Mouse (Mus musculus): Measurements from ENCODE around the gene Dhx16. TPM values are rescaled to one million over a fixed set of nuclear protein-coding genes. Genes with fewer than 3 reads are reported as not detected.

Dhx16 gene
- polyA plus RNA-seq, 1 experiment from 2014 or later = 22.0 TPM

DNA sequence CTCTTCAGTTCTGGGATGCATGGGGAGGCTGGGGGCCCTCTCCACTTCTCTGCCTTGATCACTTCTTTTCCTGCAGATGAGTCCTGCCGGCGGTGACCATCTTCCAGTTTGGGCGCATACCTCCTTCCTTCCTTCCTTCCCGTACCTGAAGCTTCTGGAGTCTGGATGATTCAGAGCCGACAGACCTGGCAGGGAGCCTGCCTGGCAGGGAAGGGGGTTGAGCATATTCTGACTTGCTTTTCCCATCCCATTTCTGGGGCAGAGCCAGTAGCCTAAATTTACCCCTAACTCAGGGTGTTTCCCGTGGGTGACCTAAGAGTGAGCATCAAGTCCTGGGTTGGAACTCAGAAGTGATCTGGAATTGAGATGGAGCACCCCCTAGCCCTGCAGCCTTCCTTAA lies 4.9 kb upstream of the Dhx16 start:
- ATAC-seq (ENCODE audit: insufficient number of reproducible peaks, insufficient read depth, low FRiP score, low read depth) = no peak
- Histone ChIP-seq H3K9me3 (ENCODE audit: control insufficient read depth, low read length) (peaks cover 3% of the 10 kb centered on the region; the same call in 1 of the 2 replicates), H3K36me3 (ENCODE audit: control insufficient read depth, insufficient read depth, low read length) (peaks cover 55% of the 10 kb centered on the region), H3K9ac (ENCODE audit: low read length) (no peak overlapping the region), H3K4me1 (ENCODE audit: control insufficient read depth in 2 of 2, insufficient read depth in 2 of 2, low read length in 2 of 2) (peaks cover 6 to 29% of the 10 kb centered on the region in 2 experiments; a peak in 3 of 4 replicates), H3K4me2 (ENCODE audit: low read length) (no peak overlapping the region), H3K27ac (replicated peaks in 1 of 2; ENCODE audit: control insufficient read depth in 1 of 2, insufficient read depth in 1 of 2, low read depth in 2 of 2, low read length in 2 of 2) (no peak overlapping the region), H3K27me3 (ENCODE audit: control insufficient read depth, insufficient read depth, low read length) (no peaks in the 10 kb centered on the region), H3K4me3 (ENCODE audit: control insufficient read depth in 1 of 2, insufficient read depth in 1 of 2, low read depth in 1 of 2, low read length in 2 of 2) (no peak overlapping the region)
- WGBS = 84% methylated on average over 6 of the region's 6 CpGs

DNA sequence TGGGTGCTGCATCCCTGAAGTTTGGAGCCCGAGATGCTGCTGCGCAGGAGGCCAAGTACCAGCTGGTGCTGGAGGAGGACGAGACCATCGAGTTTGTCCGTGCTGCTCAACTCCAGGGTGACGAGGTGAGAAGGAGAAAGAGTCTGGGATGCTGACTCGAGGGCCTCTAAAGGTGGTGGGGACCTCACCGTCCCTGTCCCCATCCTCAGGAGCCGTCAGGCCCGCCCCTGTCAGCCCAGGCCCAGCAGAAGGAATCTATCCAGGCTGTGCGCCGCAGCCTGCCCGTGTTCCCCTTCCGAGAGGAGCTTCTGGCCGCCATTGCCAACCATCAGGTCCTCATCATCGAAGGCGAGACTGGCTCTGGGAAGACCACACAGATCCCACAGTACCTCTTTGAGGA lies 3.3 kb downstream of the Dhx16 start:
- Histone ChIP-seq H3K4me2 (ENCODE audit: low read length) (no peak overlapping the region), H3K4me1 (ENCODE audit: control insufficient read depth in 2 of 2, insufficient read depth in 2 of 2, low read length in 2 of 2) (peaks cover 0 to 7% of the 10 kb centered on the region in 2 experiments; a peak in 3 of 4 replicates), H3K9me3 (ENCODE audit: control insufficient read depth, low read length) (no peaks in the 10 kb centered on the region), H3K36me3 (ENCODE audit: control insufficient read depth, insufficient read depth, low read length) (peaks cover 66% of the 10 kb centered on the region), H3K4me3 (ENCODE audit: control insufficient read depth in 1 of 2, insufficient read depth in 1 of 2, low read depth in 1 of 2, low read length in 2 of 2) (no peak overlapping the region), H3K9ac (ENCODE audit: low read length) (no peak overlapping the region), H3K27ac (replicated peaks in 1 of 2; ENCODE audit: control insufficient read depth in 1 of 2, insufficient read depth in 1 of 2, low read depth in 2 of 2, low read length in 2 of 2) (no peak overlapping the region), H3K27me3 (ENCODE audit: control insufficient read depth, insufficient read depth, low read length) (no peaks in the 10 kb centered on the region)
- no peak for ATAC-seq (ENCODE audit: insufficient number of reproducible peaks, insufficient read depth, low FRiP score, low read depth)
- WGBS = 88% methylated on average over 17 of the region's 17 CpGs

DNA sequence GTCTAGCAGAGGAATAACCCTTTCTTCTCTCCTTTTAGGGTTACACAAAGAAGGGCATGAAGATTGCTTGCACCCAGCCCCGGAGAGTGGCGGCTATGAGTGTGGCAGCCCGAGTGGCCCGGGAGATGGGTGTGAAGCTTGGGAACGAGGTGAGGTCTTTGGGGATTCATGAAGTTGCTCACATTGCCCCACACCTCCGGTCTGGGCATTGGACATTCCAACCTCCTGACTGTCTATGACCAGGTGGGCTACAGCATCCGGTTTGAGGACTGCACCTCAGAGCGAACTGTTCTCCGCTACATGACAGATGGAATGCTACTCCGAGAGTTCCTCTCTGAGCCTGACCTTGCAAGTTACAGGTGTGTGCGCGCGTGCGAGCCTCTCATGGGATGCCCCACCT lies 4.2 kb downstream of the Dhx16 start:
- WGBS = 94% methylated on average over 14 of the region's 14 CpGs
- H3K27me3 ChIP-seq (ENCODE audit: control insufficient read depth, insufficient read depth, low read length) = no peaks in the 10 kb centered on the region
- no peak overlapping the region for H3K4me2 ChIP-seq (ENCODE audit: low read length)
- peaks cover 74% of the 10 kb centered on the region for H3K36me3 ChIP-seq (ENCODE audit: control insufficient read depth, insufficient read depth, low read length)
- no peak overlapping the region for H3K9ac ChIP-seq (ENCODE audit: low read length)
- H3K4me3 ChIP-seq (ENCODE audit: control insufficient read depth in 1 of 2, insufficient read depth in 1 of 2, low read depth in 1 of 2, low read length in 2 of 2) = no peak overlapping the region
- no peak for ATAC-seq (ENCODE audit: insufficient number of reproducible peaks, insufficient read depth, low FRiP score, low read depth)
- H3K9me3 ChIP-seq (ENCODE audit: control insufficient read depth, low read length) = no peaks in the 10 kb centered on the region
- no peak overlapping the region for H3K27ac ChIP-seq (replicated peaks in 1 of 2; ENCODE audit: control insufficient read depth in 1 of 2, insufficient read depth in 1 of 2, low read depth in 2 of 2, low read length in 2 of 2)
- peaks cover 0 to 7% of the 10 kb centered on the region in 2 experiments; a peak in 3 of 4 replicates for H3K4me1 ChIP-seq (ENCODE audit: control insufficient read depth in 2 of 2, insufficient read depth in 2 of 2, low read length in 2 of 2)

DNA sequence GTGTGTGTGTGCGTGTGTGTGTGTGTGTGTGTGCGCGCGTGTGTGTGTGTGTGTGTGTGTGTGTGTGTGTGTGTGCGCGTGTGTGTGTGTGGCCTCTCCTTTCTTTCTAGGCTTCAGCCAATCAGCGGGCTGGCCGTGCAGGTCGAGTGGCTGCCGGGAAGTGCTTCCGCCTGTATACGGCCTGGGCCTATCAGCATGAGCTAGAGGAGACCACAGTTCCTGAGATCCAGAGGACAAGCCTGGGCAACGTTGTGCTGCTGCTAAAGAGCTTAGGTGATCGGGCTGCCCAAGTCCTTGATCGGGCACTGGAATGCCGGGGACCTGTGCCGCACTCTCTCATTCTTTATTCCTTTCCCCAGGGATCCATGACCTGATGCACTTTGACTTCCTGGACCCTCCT lies 8.1 kb downstream of the Dhx16 start:
- WGBS = 64% methylated on average over 16 of the region's 17 CpGs
- Histone ChIP-seq H3K4me3 (ENCODE audit: control insufficient read depth in 1 of 2, insufficient read depth in 1 of 2, low read depth in 1 of 2, low read length in 2 of 2) (no peak overlapping the region), H3K4me2 (ENCODE audit: low read length) (no peak overlapping the region), H3K9me3 (ENCODE audit: control insufficient read depth, low read length) (no peaks in the 10 kb centered on the region), H3K4me1 (ENCODE audit: control insufficient read depth in 2 of 2, insufficient read depth in 2 of 2, low read length in 2 of 2) (no peaks in the 10 kb centered on the region), H3K9ac (ENCODE audit: low read length) (no peak overlapping the region), H3K27ac (replicated peaks in 1 of 2; ENCODE audit: control insufficient read depth in 1 of 2, insufficient read depth in 1 of 2, low read depth in 2 of 2, low read length in 2 of 2) (no peak overlapping the region), H3K27me3 (ENCODE audit: control insufficient read depth, insufficient read depth, low read length) (no peaks in the 10 kb centered on the region), H3K36me3 (ENCODE audit: control insufficient read depth, insufficient read depth, low read length) (peaks cover 100% of the 10 kb centered on the region)
- no peak for ATAC-seq (ENCODE audit: insufficient number of reproducible peaks, insufficient read depth, low FRiP score, low read depth)

DNA sequence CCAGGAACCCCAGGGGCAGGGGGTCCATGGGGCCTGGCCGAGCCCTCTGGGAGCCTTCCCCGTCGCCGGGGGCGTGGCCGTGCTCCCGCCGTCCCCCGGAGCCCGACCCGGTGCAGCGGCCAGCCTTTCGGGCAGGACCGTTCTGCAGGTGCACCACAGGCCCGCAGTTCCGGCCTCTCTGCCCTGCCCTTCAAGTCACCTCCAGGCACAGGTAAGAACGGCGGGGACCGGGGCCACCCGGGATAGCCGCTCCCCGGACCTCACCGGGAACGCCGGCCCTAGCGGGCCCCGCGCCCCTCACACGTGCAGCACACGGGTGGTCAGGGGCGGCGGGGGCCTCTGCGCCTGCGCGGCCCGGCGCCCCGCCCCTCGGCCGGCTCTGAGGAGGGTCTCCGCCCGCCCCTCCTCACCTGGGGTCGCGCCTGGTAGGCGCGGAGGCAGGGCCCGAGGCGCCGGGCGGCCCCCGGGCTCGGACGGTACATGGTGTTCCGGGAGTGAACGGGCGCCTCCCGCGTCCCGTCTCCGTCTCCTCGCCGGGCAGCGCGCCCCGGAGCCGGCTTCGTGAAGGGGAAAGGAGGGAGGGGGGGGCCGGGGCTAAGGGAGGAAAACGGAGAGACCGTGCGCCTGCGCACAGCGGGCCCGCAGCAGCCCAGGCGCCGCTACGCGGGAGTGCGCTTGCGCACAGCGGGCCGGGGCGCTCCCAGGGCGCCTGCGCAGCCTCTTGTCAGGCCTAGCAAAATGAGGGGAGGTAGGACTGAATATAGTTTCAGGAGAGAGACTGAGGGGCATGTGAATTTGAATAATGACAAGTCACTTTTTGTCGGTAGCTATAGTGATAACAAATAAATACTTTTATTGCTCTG lies 17.4 kb downstream of the Dhx16 start, which contains the start of gene 2310061I04Rik:
TSS of gene 2310061I04Rik (minus strand) at position 651 of the 863 bp plus-strand sequence.
- Histone ChIP-seq H3K4me2 (ENCODE audit: low read length) (peak within 1 kb of the TSS; percentile 91), H3K36me3 (ENCODE audit: control insufficient read depth, insufficient read depth, low read length) (peaks cover 67% of the 10 kb centered on the region), H3K9me3 (ENCODE audit: control insufficient read depth, low read length) (no peaks in the 10 kb centered on the region), H3K4me3 (ENCODE audit: control insufficient read depth in 1 of 2, insufficient read depth in 1 of 2, low read depth in 1 of 2, low read length in 2 of 2) (peak within 1 kb of the TSS; percentile 68 to 98), H3K27me3 (ENCODE audit: control insufficient read depth, insufficient read depth, low read length) (no peaks in the 10 kb centered on the region), H3K9ac (ENCODE audit: low read length) (peak within 1 kb of the TSS; percentile 89), H3K4me1 (ENCODE audit: control insufficient read depth in 2 of 2, insufficient read depth in 2 of 2, low read length in 2 of 2) (peaks cover 6 to 7% of the 10 kb centered on the region in 2 experiments), H3K27ac (replicated peaks in 1 of 2; ENCODE audit: control insufficient read depth in 1 of 2, insufficient read depth in 1 of 2, low read depth in 2 of 2, low read length in 2 of 2) (peak within 1 kb of the TSS; percentile 86)
- peak; percentile 92 for ATAC-seq (ENCODE audit: insufficient number of reproducible peaks, insufficient read depth, low FRiP score, low read depth)
- 0% methylated on average over 81 of the region's 86 CpGs for WGBS

DNA sequence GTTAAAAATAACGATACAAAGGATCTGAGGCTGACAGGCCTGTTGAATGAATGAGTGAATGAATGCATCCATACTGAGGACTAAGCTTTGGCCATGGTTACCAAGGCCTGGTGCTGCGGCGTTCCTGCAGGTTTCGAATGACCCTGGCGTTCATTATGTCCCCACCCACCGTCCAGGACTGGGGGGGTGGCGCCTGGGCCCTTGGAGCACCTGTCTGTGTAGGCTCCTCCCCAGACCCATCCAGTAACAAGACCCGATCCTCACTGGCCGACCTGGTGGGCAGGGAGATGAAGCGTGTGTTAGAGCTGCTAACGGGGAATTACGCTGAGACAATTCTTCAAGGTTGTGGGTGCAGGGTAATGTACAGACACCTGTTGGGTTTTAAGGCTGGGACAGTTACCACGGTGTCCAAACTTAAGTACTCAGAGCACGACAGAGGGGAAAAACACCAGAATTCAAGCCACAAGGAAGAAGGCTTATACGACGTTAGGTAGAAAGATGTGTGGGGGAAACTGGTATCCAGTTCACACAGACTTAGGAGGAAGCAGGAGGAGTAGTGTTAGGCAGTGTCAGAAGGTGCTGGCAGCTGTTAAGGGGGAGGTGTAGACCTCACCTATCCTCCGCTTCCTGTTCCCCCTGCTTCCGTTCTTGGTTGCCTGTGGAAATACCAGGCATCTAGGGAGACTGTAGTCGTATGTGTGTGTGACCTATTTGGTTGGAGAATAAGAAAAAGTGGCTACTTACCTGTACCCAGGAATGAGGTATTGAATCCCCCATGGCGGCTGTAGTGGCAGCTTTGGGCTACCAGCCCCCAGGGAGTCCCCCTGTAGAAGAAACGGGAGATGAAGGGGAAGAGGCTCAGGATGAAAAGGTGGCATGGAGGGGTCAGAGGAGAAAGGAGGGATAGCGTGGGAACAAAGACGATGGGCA lies 18.3 kb downstream of the Dhx16 start:
- 42% methylated on average over 23 of the region's 23 CpGs for WGBS
- Histone ChIP-seq H3K27me3 (ENCODE audit: control insufficient read depth, insufficient read depth, low read length) (no peaks in the 10 kb centered on the region), H3K27ac (replicated peaks in 1 of 2; ENCODE audit: control insufficient read depth in 1 of 2, insufficient read depth in 1 of 2, low read depth in 2 of 2, low read length in 2 of 2) (peak overlapping the region in 1 of 2 experiments; percentile 86; a peak in 1 of 4 replicates), H3K4me2 (ENCODE audit: low read length) (peak overlapping the region; percentile 91), H3K4me1 (ENCODE audit: control insufficient read depth in 2 of 2, insufficient read depth in 2 of 2, low read length in 2 of 2) (peaks cover 6 to 8% of the 10 kb centered on the region in 2 experiments), H3K4me3 (ENCODE audit: control insufficient read depth in 1 of 2, insufficient read depth in 1 of 2, low read depth in 1 of 2, low read length in 2 of 2) (peak overlapping the region; percentile 22 to 68; a peak in 3 of 4 replicates), H3K9ac (ENCODE audit: low read length) (peak overlapping the region; percentile 89), H3K9me3 (ENCODE audit: control insufficient read depth, low read length) (no peaks in the 10 kb centered on the region), H3K36me3 (ENCODE audit: control insufficient read depth, insufficient read depth, low read length) (peaks cover 60% of the 10 kb centered on the region)
- no peak for ATAC-seq (ENCODE audit: insufficient number of reproducible peaks, insufficient read depth, low FRiP score, low read depth)

DNA sequence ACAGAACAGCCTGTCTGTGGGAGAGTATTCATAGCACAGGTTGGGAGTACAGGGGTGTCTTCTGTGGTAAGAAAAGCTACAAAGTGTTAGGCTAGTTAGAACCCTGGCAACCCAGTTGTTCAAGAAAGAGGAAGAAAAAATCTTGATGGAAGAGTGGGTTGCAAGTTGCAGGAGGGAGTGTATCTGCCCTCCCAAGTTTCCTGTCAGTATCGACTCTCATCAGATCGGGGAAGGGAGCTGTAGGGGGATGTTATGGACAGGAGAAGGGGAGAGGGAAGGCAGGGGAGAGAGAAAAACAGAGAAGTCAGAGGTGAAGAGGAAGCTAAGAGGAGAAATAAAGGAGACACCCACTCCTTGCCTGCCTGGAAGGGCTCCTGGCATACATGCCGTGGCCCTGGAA lies 21.0 kb downstream of the Dhx16 start:
- H3K27me3 ChIP-seq (ENCODE audit: control insufficient read depth, insufficient read depth, low read length) = no peaks in the 10 kb centered on the region
- no peaks in the 10 kb centered on the region for H3K9me3 ChIP-seq (ENCODE audit: control insufficient read depth, low read length)
- H3K4me3 ChIP-seq (ENCODE audit: control insufficient read depth in 1 of 2, insufficient read depth in 1 of 2, low read depth in 1 of 2, low read length in 2 of 2) = no peak overlapping the region
- H3K36me3 ChIP-seq (ENCODE audit: control insufficient read depth, insufficient read depth, low read length) = peaks cover 58% of the 10 kb centered on the region
- H3K27ac ChIP-seq (replicated peaks in 1 of 2; ENCODE audit: control insufficient read depth in 1 of 2, insufficient read depth in 1 of 2, low read depth in 2 of 2, low read length in 2 of 2) = no peak overlapping the region
- H3K4me1 ChIP-seq (ENCODE audit: control insufficient read depth in 2 of 2, insufficient read depth in 2 of 2, low read length in 2 of 2) = peaks cover 10 to 25% of the 10 kb centered on the region in 2 experiments
- H3K4me2 ChIP-seq (ENCODE audit: low read length) = no peak overlapping the region
- WGBS = 73% methylated on average over 3 of the region's 3 CpGs
- no peak overlapping the region for H3K9ac ChIP-seq (ENCODE audit: low read length)
- ATAC-seq (ENCODE audit: insufficient number of reproducible peaks, insufficient read depth, low FRiP score, low read depth) = no peak
